Mouse (Mus musculus) cerebellum, postnatal 36 days (tissue): Measurements from ENCODE around the gene Hist1h2bm.

ENCODE experiments used
- DNase-seq, 2 experiments: peaks; one replicate each; pipeline ENCODE4 v3.0.0; 2021 to 2022; ENCODE audit warnings: mixed read lengths in 2 of 2

The Hist1h2bm gene

DNA sequence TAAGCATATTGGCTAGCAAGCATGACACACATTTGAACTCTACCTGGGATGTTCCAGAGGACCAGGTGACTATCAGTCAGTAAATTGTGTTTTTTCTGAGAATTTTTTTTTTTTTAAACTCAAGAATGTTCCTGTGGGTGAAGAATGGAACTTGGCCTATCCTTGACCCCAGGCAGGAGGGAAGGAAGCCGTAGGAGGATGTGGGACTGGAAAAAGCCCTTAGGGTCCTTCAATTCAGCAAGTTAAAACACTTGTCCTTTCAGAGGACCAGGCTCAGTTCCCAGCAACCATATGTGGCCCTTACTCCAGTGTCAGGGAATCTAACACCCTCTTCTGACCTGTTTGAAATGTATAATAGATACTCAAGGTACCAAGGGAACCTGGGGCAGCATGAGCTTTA, 7.7 kb downstream of the Hist1h2bm start:
- no peak for DNase-seq

- no peak for DNase-seq
Observed at GRCm38 (mm10) chr13:21733466-21733865, 11.6 kb downstream of the Hist1h2bm start.

DNA sequence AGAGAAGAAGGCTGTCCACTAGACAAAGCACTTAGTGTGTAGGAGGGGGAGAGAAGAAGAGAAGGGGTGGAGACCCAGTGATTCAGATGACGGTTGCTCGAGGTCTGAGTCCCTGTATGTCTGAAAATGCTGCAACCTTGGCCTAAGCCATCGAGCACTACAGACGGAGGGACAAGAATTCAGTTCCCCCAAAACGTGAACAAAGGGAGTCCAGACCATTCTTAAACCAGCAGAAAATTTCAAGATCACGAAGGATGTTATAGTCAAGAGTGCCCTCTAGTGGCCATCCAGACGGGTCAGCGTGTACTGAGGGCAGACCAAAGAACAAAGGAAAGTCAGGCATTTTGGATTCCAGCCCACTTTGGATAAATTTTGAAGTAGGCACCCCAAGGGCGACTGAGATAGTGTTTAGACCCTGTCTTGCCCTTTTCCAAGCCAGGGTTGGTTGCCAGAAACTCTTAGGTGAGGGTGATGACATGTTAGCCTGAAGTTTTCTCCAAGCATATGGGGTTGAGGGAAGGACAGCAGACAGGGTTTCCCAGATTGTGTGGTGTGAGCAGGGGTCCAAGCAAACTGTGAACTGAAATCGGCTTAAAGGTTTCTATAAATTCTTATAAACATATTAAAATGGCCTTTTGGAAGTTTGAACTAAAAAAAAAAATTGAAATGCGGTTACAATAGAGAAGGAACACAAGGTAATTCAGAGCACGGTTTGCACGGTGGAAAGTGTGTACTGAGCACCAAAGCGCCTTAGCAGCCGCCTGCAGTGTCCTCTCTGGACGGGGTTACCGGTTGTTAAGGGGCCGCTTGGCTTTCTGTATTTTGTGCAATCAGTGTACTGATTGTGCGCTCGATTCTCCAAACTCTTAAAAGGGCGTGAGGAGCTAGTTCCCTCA, 12.4 kb downstream of the Hist1h2bm start:
- DNase-seq = peak; percentile 63 to 80

GRCm38 (mm10) chr13:21734906-21735767, 13.3 kb downstream of the Hist1h2bm start, which contains the start of gene Hist1h4j:
Hist1h4j (plus strand) TSS chr13:21735064.
- peak; percentile 76 to 77 for DNase-seq

DNA sequence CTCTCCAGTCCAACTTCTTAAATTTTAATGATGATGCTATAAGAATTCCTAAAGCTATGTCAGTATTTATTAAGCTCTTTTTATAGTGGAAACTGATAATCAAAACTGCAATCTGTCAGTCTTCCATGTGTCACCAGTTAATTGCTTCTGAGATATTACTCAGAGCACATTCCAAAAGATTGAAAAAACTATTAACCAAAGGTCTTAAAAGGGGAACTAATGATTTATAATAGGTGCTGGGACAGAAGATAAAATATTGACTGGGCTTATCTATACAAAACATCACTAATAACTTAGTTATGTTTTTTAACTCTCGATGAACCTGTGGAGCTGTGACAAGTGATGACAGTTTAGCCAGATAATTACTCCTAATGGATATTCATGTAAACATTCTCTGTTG, 23.2 kb downstream of the Hist1h2bm start:
- no peak for DNase-seq

DNA sequence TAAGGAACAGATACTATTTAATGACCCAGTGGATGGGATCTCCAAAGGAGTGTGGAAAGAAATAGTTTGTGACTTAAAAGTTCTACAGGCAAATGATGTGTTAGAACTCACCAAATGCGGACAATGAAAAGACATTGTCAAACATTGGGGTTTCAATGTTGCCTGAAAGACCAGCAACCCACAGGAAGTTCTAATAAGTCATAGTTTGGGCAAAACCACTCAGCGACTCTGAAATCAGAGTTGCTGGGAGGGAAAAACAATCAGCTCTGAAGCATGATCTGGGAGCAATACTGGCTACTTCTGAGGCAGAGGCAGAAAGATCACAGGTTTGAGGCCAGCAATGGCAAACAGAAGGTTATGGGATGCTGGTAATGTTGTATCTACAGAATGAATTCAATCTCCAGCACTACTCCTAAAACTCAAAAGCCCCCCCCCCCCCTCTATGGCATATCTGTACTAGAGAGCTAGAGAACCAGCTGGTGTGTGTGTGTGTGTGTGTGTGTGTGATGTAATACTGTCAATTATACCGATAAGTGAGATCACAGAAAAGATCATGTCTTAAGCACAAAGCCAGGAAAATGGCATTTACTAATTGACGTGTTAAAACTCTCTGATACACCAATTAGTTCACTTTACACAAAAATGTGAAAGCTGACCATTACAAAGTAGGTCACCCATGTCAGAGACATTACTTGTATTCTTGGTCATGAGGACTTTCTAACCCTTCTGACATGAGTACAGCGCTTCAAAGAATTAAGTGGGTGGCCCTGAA, 27.7 kb downstream of the Hist1h2bm start:
- DNase-seq = no peak

GRCm38 (mm10) chr13:21750159-21751017, 28.5 kb downstream of the Hist1h2bm start, which contains the start of gene Hist1h4k:
Hist1h4k (minus strand) TSS chr13:21750505.
- DNase-seq = peak; percentile 93 to 95

DNA sequence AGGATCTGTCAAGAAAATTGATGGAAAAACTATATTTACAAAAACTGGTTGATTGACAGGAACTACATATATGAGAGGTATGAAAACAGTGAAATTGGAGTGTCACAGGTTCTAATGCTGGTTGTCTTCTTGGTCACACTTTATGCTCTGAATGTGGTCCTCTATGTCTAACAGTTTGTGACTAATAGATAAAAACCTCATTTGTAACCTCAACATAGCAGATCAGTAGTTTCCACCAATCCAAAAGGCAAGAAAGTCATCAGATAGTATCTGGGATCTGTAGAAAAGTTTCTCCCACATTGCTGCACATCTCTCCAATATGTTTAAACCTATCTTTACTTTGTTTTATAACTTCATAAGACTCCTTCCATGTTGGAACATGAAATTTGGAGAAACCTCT, 29.6 kb downstream of the Hist1h2bm start:
- no peak for DNase-seq

DNA sequence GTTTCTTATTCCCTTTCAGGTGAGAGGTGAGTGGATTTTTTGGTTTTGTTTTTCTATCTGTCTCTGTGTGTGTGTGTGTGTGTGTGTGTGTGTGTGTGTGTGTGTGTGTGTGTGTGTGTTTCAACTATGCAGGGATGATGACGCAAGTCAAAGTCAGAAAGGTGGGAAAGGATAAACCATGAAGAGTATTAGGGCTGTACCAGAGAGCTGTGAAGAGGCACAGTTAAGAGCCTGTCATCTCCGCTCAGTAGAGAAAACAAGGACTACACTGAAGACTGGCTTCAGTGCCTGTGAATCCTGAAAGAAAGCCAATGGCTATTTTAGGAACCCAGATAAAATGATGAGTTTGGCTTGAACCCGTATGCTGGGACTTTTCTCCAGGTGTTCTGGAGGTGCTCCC, 30.0 kb downstream of the Hist1h2bm start:
- no peak for DNase-seq

- no peak for DNase-seq
Observed at GRCm38 (mm10) chr13:21752356-21752755, 30.5 kb downstream of the Hist1h2bm start.

- DNase-seq = no peak
Observed at GRCm38 (mm10) chr13:21753051-21753523, 31.2 kb downstream of the Hist1h2bm start.

DNA sequence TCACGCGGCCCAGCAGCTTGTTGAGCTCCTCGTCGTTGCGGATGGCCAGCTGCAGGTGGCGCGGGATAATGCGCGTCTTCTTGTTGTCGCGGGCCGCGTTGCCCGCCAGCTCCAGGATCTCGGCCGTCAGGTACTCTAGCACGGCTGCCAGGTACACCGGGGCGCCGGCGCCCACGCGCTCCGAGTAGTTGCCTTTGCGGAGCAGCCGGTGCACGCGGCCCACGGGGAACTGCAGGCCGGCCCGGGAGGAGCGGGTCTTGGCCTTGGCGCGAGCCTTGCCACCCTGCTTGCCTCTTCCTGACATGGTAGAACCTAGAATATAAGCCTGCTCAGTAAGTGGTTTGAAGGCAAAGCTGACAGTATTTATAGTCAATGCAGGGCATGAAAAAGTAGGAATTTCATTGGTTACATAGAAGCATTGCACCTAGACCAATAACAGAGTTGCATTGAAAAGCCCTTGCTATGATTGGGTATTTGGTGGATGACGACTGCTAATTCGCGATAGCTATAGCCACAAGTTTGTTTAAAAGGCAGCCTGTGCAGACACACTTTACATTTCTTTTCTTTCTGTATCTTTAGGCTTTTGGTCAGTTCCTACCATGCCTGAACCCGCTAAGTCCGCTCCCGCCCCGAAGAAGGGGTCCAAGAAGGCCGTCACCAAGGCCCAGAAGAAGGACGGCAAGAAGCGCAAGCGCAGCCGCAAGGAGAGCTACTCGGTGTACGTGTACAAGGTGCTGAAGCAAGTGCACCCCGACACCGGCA, 31.9 kb downstream of the Hist1h2bm start, which contains the start of the genes Hist1h2ak and Hist1h2bn:
TSS of gene Hist1h2ak (minus strand) at position 304 of the 762 bp plus-strand sequence.
TSS of gene Hist1h2bn (plus strand) at position 600 of the 762 bp plus-strand sequence.
- peak; percentile 40 to 75 for DNase-seq

- DNase-seq = peak in 1 of 2 experiments; percentile 15
Observed at GRCm38 (mm10) chr13:21754294-21755001, 32.6 kb downstream of the Hist1h2bm start.

DNA sequence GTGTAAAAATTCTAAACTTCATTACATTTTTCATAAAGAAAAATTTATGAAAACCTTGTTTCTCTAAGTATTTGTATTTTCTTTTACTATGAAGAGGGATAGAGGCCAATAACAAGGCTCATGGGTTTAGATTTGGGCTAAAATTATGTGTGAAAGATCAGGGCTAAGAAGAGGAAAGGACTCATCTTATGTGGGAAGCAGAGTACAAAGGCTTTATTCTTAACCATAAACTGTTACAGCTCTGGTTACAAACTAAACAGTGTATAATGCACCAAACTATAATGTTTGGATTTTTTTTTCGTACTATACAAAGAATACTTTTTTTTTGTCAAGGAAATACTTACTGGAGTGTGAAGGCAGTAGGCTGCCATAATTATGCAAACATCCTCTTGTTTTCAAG, 33.9 kb downstream of the Hist1h2bm start:
- DNase-seq = no peak
